Mouse (Mus musculus) lung, embryonic 15.5 days (tissue): ENCODE results near the gene Dip2b. TPM values are rescaled to one million over a fixed set of nuclear protein-coding genes. Genes with fewer than 3 reads are reported as not detected.

Source experiments
- ATAC-seq: fragments of 200-750 bp; cut with Nextera tagmentation; 2 replicates; pipeline ENCODE4 v1.8.0; 2017; ENCODE audit warnings: moderate number of reproducible peaks, borderline replicate concordance; ENCODE audit not compliant: low FRiP score, low TSS enrichment; ENCODE audit errors: extremely low read depth
- H3K27ac ChIP-seq: fragments of 300-500 bp; sonication (generic); 2 replicates; pipeline ENCODE4 v1.5.1; 2015; ENCODE audit warnings: moderate library complexity, mild to moderate bottlenecking, inconsistent platforms
- H3K27me3 ChIP-seq: fragments of 300-500 bp; sonication (generic); 2 replicates; pipeline ENCODE4 v1.6.1; 2015; ENCODE audit warnings: inconsistent platforms
- H3K36me3 ChIP-seq: fragments of 300-500 bp; sonication (generic); 2 replicates; pipeline ENCODE4 v1.6.1; 2015; ENCODE audit warnings: inconsistent platforms
- H3K4me1 ChIP-seq: fragments of 300-500 bp; sonication (generic); 2 replicates; pipeline ENCODE4 v1.6.1; 2015; ENCODE audit warnings: inconsistent platforms
- H3K4me2 ChIP-seq: fragments of 300-500 bp; sonication (generic); 2 replicates; pipeline ENCODE4 v1.6.1; 2015; ENCODE audit warnings: inconsistent platforms, mild to moderate bottlenecking, moderate library complexity
- H3K4me3 ChIP-seq: fragments of 300-500 bp; sonication (generic); 2 replicates; pipeline ENCODE4 v1.5.1; 2015; ENCODE audit warnings: mild to moderate bottlenecking, inconsistent platforms
- H3K9ac ChIP-seq: fragments of 300-500 bp; sonication (generic); 2 replicates; pipeline ENCODE4 v1.6.1; 2015; ENCODE audit warnings: inconsistent platforms
- H3K9me3 ChIP-seq: fragments of 300-500 bp; sonication (generic); 2 replicates; pipeline ENCODE4 v1.6.1; 2016; ENCODE audit warnings: inconsistent platforms
- WGBS: fragments of 180-500 bp; shearing (Covaris S2); methylation state at CpG from one replicate; pipeline ENCODE4 v1.1.7; 2015; 5-methylcytosine and 5-hydroxymethylcytosine counted together
- polyA plus RNA-seq: library from polyadenylated mRNA; unstranded; fragments of >200 nt; fragmentation: Nextera tagmentation; extraction: Ambion mirVana; gene quantifications from 2 replicates; pipeline ENCODE4 v1.2.1, GENCODE M21; 2015

Dip2b gene
- 9.1 and 10.5 TPM in 2 replicates for polyA plus RNA-seq

- WGBS = under 1% methylated on average over 52 of the region's 68 CpGs
- peak within 1 kb of the TSS; percentile 84 for H3K4me2 ChIP-seq
- peak; percentile 90 for ATAC-seq
Measured at GRCm38 (mm10) chr15:100038470-100038971, at the start of gene Dip2b. Gene Dip2b, plus strand, starts transcription at chr15:100038664.

GRCm38 (mm10) chr15:99993100-99993499, 45.4 kb upstream of the Dip2b start:
- no peak overlapping the region for H3K27ac ChIP-seq
- H3K4me1 ChIP-seq = no peaks in the 10 kb centered on the region
- no peaks in the 10 kb centered on the region for H3K27me3 ChIP-seq
- no peak overlapping the region for H3K4me2 ChIP-seq
- peaks cover 53% of the 10 kb centered on the region for H3K36me3 ChIP-seq
- H3K9me3 ChIP-seq = no peaks in the 10 kb centered on the region
- no peak for ATAC-seq
- H3K4me3 ChIP-seq = no peak overlapping the region
- H3K9ac ChIP-seq = no peak overlapping the region
- 95% methylated on average over 1 of the region's 1 CpGs for WGBS

More at GRCm38 (mm10) chr15:100038470-100038971, at the start of gene Dip2b:
- H3K27me3 ChIP-seq = no peaks in the 10 kb centered on the region
- H3K9me3 ChIP-seq = no peaks in the 10 kb centered on the region
- H3K4me1 ChIP-seq = peaks cover 28% of the 10 kb centered on the region
- peak within 1 kb of the TSS; percentile 94 for H3K27ac ChIP-seq
- peak within 1 kb of the TSS; percentile 86 for H3K9ac ChIP-seq
- H3K36me3 ChIP-seq = no peaks in the 10 kb centered on the region
- H3K4me3 ChIP-seq = peak within 1 kb of the TSS; percentile 81

- no peak overlapping the region for H3K27ac ChIP-seq
Measured at GRCm38 (mm10) chr15:99997114-99997804, 41.2 kb upstream of the Dip2b start.

GRCm38 (mm10) chr15:99999390-99999789, 39.1 kb upstream of the Dip2b start:
- Histone ChIP-seq H3K9ac (no peak overlapping the region), H3K36me3 (peaks cover 61% of the 10 kb centered on the region), H3K27me3 (no peaks in the 10 kb centered on the region), H3K4me2 (no peak overlapping the region), H3K4me3 (no peak overlapping the region), H3K4me1 (no peaks in the 10 kb centered on the region), H3K9me3 (no peaks in the 10 kb centered on the region), H3K27ac (no peak overlapping the region)
- no peak for ATAC-seq
- 92% methylated on average over 1 of the region's 1 CpGs for WGBS

More at GRCm38 (mm10) chr15:99997114-99997804, 41.2 kb upstream of the Dip2b start:
- ATAC-seq = no peak
- H3K4me1 ChIP-seq = no peaks in the 10 kb centered on the region
- H3K9me3 ChIP-seq = no peaks in the 10 kb centered on the region
- H3K27me3 ChIP-seq = no peaks in the 10 kb centered on the region
- 89% methylated on average over 6 of the region's 6 CpGs for WGBS
- no peak overlapping the region for H3K9ac ChIP-seq
- no peak overlapping the region for H3K4me3 ChIP-seq
- H3K36me3 ChIP-seq = peaks cover 51% of the 10 kb centered on the region
- H3K4me2 ChIP-seq = no peak overlapping the region

- Histone ChIP-seq H3K4me2 (no peak overlapping the region), H3K9me3 (no peaks in the 10 kb centered on the region), H3K4me1 (no peaks in the 10 kb centered on the region), H3K27ac (no peak overlapping the region), H3K36me3 (peaks cover 72% of the 10 kb centered on the region), H3K27me3 (no peaks in the 10 kb centered on the region), H3K9ac (no peak overlapping the region), H3K4me3 (no peak overlapping the region)
- ATAC-seq = no peak
- WGBS = 81% methylated on average over 7 of the region's 7 CpGs
Measured at GRCm38 (mm10) chr15:100004677-100005273, 33.7 kb upstream of the Dip2b start.

GRCm38 (mm10) chr15:100006180-100006579, 32.3 kb upstream of the Dip2b start:
- Histone ChIP-seq H3K4me2 (no peak overlapping the region), H3K9me3 (no peaks in the 10 kb centered on the region), H3K27ac (no peak overlapping the region), H3K4me3 (no peak overlapping the region), H3K4me1 (no peaks in the 10 kb centered on the region), H3K27me3 (no peaks in the 10 kb centered on the region), H3K36me3 (peaks cover 79% of the 10 kb centered on the region), H3K9ac (no peak overlapping the region)
- ATAC-seq = no peak

- H3K27me3 ChIP-seq = no peaks in the 10 kb centered on the region
- WGBS = 71% methylated on average over 6 of the region's 6 CpGs
- 0 out of 2 replicates have a peak, but pooled peaks cover 2% of the 10 kb centered on the region for H3K4me1 ChIP-seq
- no peak overlapping the region for H3K4me3 ChIP-seq
- H3K4me2 ChIP-seq = no peak overlapping the region
- H3K27ac ChIP-seq = no peak overlapping the region
- H3K9me3 ChIP-seq = no peaks in the 10 kb centered on the region
- no peak overlapping the region for H3K9ac ChIP-seq
- ATAC-seq = no peak
- 0 out of 2 replicates have a peak, but pooled peaks cover 6% of the 10 kb centered on the region for H3K36me3 ChIP-seq
Measured at GRCm38 (mm10) chr15:100018280-100018899, 20.1 kb upstream of the Dip2b start.

GRCm38 (mm10) chr15:100021175-100021574, 17.3 kb upstream of the Dip2b start:
- H3K4me1 ChIP-seq = 0 out of 2 replicates have a peak, but pooled peaks cover 2% of the 10 kb centered on the region
- ATAC-seq = no peak
- WGBS = 84% methylated on average over 1 of the region's 1 CpGs

GRCm38 (mm10) chr15:100022923-100023322, 15.5 kb upstream of the Dip2b start:
- H3K27me3 ChIP-seq = no peaks in the 10 kb centered on the region
- H3K9ac ChIP-seq = no peak overlapping the region
- H3K9me3 ChIP-seq = no peaks in the 10 kb centered on the region
- H3K4me3 ChIP-seq = no peak overlapping the region
- no peaks in the 10 kb centered on the region for H3K36me3 ChIP-seq
- ATAC-seq = no peak
- H3K4me1 ChIP-seq = 0 out of 2 replicates have a peak, but pooled peaks cover 2% of the 10 kb centered on the region
- H3K27ac ChIP-seq = no peak overlapping the region
- H3K4me2 ChIP-seq = no peak overlapping the region
- WGBS = 16% methylated on average over 5 of the region's 5 CpGs

More at GRCm38 (mm10) chr15:100021175-100021574, 17.3 kb upstream of the Dip2b start:
- Histone ChIP-seq H3K9me3 (no peaks in the 10 kb centered on the region), H3K36me3 (no peaks in the 10 kb centered on the region), H3K4me3 (no peak overlapping the region), H3K27me3 (no peaks in the 10 kb centered on the region), H3K27ac (no peak overlapping the region), H3K9ac (no peak overlapping the region), H3K4me2 (no peak overlapping the region)

GRCm38 (mm10) chr15:100025076-100025834, 13.2 kb upstream of the Dip2b start:
- no peaks in the 10 kb centered on the region for H3K36me3 ChIP-seq
- no peaks in the 10 kb centered on the region for H3K9me3 ChIP-seq
- no peak overlapping the region for H3K9ac ChIP-seq
- 72% methylated on average over 11 of the region's 11 CpGs for WGBS
- no peak overlapping the region for H3K27ac ChIP-seq
- ATAC-seq = no peak
- no peaks in the 10 kb centered on the region for H3K27me3 ChIP-seq
- 0 out of 2 replicates have a peak, but pooled peaks cover 2% of the 10 kb centered on the region for H3K4me1 ChIP-seq
- no peak overlapping the region for H3K4me2 ChIP-seq
- H3K4me3 ChIP-seq = no peak overlapping the region

- H3K9me3 ChIP-seq = no peaks in the 10 kb centered on the region
- no peak overlapping the region for H3K4me2 ChIP-seq
- H3K9ac ChIP-seq = no peak overlapping the region
- peaks cover 3% of the 10 kb centered on the region; the same call in 1 of the 2 replicates for H3K4me1 ChIP-seq
- no peaks in the 10 kb centered on the region for H3K27me3 ChIP-seq
- 76% methylated on average over 2 of the region's 2 CpGs for WGBS
- H3K27ac ChIP-seq = no peak overlapping the region
- H3K4me3 ChIP-seq = no peak overlapping the region
- H3K36me3 ChIP-seq = no peaks in the 10 kb centered on the region
- no peak for ATAC-seq
Measured at GRCm38 (mm10) chr15:100028133-100028532, 10.3 kb upstream of the Dip2b start.
